Mouse (Mus musculus): ENCODE measurements around the gene Thtpa. TPM values are rescaled to one million over a fixed set of nuclear protein-coding genes. Genes with fewer than 3 reads are reported as not detected.

Gene Thtpa
- polyA plus RNA-seq, 2 experiments, result 2.6 to 4.3 TPM

DNA sequence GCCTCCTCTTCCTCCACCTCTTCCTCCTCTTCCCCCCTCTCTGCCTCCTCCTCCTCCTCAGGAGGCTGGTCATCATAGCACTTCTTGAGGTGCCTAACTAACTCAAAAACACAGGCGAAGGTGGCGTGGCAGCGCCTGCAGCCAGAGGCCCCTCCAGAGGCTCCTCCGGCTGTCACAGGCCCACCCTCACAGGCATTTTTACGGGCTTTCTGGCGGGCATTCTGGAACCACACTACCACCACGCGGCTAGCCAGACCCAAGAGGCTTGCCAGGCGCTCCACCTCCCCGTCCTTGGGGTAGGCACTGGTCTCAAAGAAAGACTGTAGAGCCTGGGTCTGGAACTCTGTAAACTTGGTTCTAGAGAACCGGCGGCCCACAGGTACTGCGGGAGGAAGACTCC lies 29.2 kb upstream of the Thtpa start:
- H3K9ac ChIP-seq (replicated peaks), result no peak overlapping the region
- DNase-seq (ENCODE audit: low read depth in 3 of 3, low spot score in 3 of 3) (no peak), ATAC-seq (ENCODE audit: insufficient read depth) (no peak)
- no peaks in the 10 kb centered on the region; the same call in 1 of the 2 replicates for H3K36me3 ChIP-seq (replicated peaks; ENCODE audit: control insufficient read depth, insufficient read depth, low read depth)
- peaks cover 14 to 15% of the 10 kb centered on the region in 2 experiments for H3K4me1 ChIP-seq (replicated peaks; ENCODE audit: control insufficient read depth in 2 of 2, insufficient read depth in 2 of 2, low read length in 1 of 2)
- no peaks in the 10 kb centered on the region for H3K9me3 ChIP-seq (ENCODE audit: control insufficient read depth, low read length)
- no peak overlapping the region for H3K27ac ChIP-seq
- no peak for TF ChIP-seq EP300 (IDR thresholded peaks at IDR 0.05; ENCODE audit: low read depth)
- TF ChIP-seq CTCF (IDR thresholded peaks at IDR 0.05; ENCODE audit: low read depth), result no peak
- H3K4me3 ChIP-seq (ENCODE audit: insufficient read depth in 1 of 2, low read depth in 2 of 2, low read length in 2 of 2), result no peak overlapping the region
- 82% methylated on average over 13 of the region's 13 CpGs for WGBS (ENCODE audit: insufficient replicate concordance)
- no peaks in the 10 kb centered on the region for H3K27me3 ChIP-seq (ENCODE audit: control insufficient read depth, insufficient read depth, low read length)
- H3K4me2 ChIP-seq (ENCODE audit: low read depth), result 0 out of 2 replicates have a peak overlapping the region, but pooled peaks have one; percentile 4

DNA sequence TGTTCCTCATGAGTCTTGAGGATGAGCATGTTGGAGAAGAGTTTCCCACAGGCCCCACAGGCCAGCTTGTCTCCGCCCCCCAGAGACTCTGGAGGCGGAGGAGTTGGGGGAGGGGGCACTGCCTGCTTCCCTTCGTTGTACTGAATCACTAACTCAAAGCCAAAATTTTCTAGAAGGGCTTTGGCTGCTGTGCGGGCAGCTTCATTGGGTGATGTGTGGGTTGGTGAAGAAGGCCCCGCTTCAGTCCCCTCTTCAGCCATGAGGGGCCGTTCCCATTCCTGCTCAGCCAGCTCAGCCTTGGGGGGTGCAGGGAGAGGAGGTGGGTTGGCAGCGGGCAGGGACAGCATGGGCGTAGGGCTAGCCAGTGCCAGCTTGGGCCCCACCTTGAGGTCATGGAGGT lies 28.5 kb upstream of the Thtpa start:
- DNase-seq (ENCODE audit: low read depth in 3 of 3, low spot score in 3 of 3), result no peak
- no peaks in the 10 kb centered on the region for H3K27me3 ChIP-seq (ENCODE audit: control insufficient read depth, insufficient read depth, low read length)
- H3K9ac ChIP-seq (replicated peaks), result no peak overlapping the region
- no peak overlapping the region for H3K4me2 ChIP-seq (ENCODE audit: low read depth)
- no peak for ATAC-seq (ENCODE audit: insufficient read depth)
- H3K4me3 ChIP-seq (ENCODE audit: insufficient read depth in 1 of 2, low read depth in 2 of 2, low read length in 2 of 2), result no peak overlapping the region
- no peak overlapping the region for H3K27ac ChIP-seq
- no peaks in the 10 kb centered on the region for H3K9me3 ChIP-seq (ENCODE audit: control insufficient read depth, low read length)
- H3K4me1 ChIP-seq (replicated peaks; ENCODE audit: control insufficient read depth in 2 of 2, insufficient read depth in 2 of 2, low read length in 1 of 2), result peaks cover 13 to 14% of the 10 kb centered on the region in 2 experiments
- 86% methylated on average over 8 of the region's 8 CpGs for WGBS (ENCODE audit: insufficient replicate concordance)
- TF ChIP-seq EP300 (IDR thresholded peaks at IDR 0.05; ENCODE audit: low read depth) (no peak), CTCF (IDR thresholded peaks at IDR 0.05; ENCODE audit: low read depth) (no peak)
- H3K36me3 ChIP-seq (replicated peaks; ENCODE audit: control insufficient read depth, insufficient read depth, low read depth), result no peaks in the 10 kb centered on the region; the same call in 1 of the 2 replicates

DNA sequence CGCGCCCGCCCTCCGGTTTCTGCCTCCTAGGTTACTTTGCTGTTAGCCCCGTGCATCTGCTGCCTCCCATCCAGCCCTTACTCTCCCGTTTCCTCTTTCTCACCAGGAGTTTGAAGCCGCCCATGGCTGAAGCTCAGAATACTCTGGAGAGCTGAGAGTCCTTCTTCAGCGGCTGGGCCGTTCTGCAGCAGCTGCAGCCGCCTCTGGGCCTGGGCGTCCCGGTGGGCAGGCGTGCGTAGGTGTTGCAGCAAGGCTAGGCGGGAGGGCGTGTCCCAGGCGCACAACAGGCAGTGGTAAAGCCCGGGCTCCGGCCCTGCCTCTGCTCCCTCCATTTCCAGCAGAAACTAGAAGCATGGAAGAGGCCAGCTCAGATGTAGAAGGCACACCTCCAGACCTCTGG lies 22.8 kb upstream of the Thtpa start:
- ATAC-seq (ENCODE audit: insufficient read depth) (no peak), DNase-seq (ENCODE audit: low read depth in 3 of 3, low spot score in 3 of 3) (no peak)
- H3K4me1 ChIP-seq (replicated peaks; ENCODE audit: control insufficient read depth in 2 of 2, insufficient read depth in 2 of 2, low read length in 1 of 2), result no peaks in the 10 kb centered on the region
- no peaks in the 10 kb centered on the region for H3K9me3 ChIP-seq (ENCODE audit: control insufficient read depth, low read length)
- WGBS (ENCODE audit: insufficient replicate concordance), result 34% methylated on average over 19 of the region's 19 CpGs
- H3K4me2 ChIP-seq (ENCODE audit: low read depth), result no peak overlapping the region
- no peak overlapping the region for H3K9ac ChIP-seq (replicated peaks)
- no peak for TF ChIP-seq CTCF (IDR thresholded peaks at IDR 0.05; ENCODE audit: low read depth)
- no peak for TF ChIP-seq EP300 (IDR thresholded peaks at IDR 0.05; ENCODE audit: low read depth)
- H3K27ac ChIP-seq, result no peak overlapping the region
- no peaks in the 10 kb centered on the region; the same call in 1 of the 2 replicates for H3K36me3 ChIP-seq (replicated peaks; ENCODE audit: control insufficient read depth, insufficient read depth, low read depth)
- H3K27me3 ChIP-seq (ENCODE audit: control insufficient read depth, insufficient read depth, low read length), result no peaks in the 10 kb centered on the region; the same call in 1 of the 2 replicates
- no peak overlapping the region for H3K4me3 ChIP-seq (ENCODE audit: insufficient read depth in 1 of 2, low read depth in 2 of 2, low read length in 2 of 2)

DNA sequence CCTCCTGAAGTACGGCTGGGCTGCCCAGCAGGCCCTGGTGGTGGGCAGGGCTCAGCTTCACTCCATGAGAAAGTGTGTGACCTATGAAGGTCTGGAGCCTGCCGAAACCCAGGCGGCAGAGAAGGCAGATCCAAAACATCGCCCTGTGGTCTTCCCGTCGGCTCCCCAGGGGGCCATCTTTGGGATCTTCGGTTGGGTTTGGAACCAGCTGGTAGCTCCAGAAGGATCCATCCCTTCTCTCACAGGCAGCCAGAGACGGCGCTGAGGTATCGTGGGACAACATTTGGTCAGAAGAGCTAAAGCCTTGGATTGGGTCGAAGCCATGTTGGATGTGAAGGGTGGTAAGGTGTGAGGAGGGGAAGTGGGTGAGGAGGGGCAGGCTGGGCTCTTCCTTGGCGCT lies 20.2 kb upstream of the Thtpa start:
- TF ChIP-seq EP300 (IDR thresholded peaks at IDR 0.05; ENCODE audit: low read depth) (no peak), CTCF (IDR thresholded peaks at IDR 0.05; ENCODE audit: low read depth) (no peak)
- Histone ChIP-seq H3K27me3 (ENCODE audit: control insufficient read depth, insufficient read depth, low read length) (peaks cover 14% of the 10 kb centered on the region), H3K4me1 (replicated peaks; ENCODE audit: control insufficient read depth in 2 of 2, insufficient read depth in 2 of 2, low read length in 1 of 2) (peaks cover 7 to 10% of the 10 kb centered on the region in 2 experiments), H3K9me3 (ENCODE audit: control insufficient read depth, low read length) (no peaks in the 10 kb centered on the region), H3K4me3 (ENCODE audit: insufficient read depth in 1 of 2, low read depth in 2 of 2, low read length in 2 of 2) (no peak overlapping the region), H3K27ac (no peak overlapping the region), H3K36me3 (replicated peaks; ENCODE audit: control insufficient read depth, insufficient read depth, low read depth) (no peaks in the 10 kb centered on the region; the same call in 1 of the 2 replicates), H3K4me2 (ENCODE audit: low read depth) (no peak overlapping the region), H3K9ac (replicated peaks) (no peak overlapping the region)
- no peak for ATAC-seq (ENCODE audit: insufficient read depth)
- DNase-seq (ENCODE audit: low read depth in 3 of 3, low spot score in 3 of 3), result no peak
- WGBS (ENCODE audit: insufficient replicate concordance), result 83% methylated on average over 12 of the region's 12 CpGs

DNA sequence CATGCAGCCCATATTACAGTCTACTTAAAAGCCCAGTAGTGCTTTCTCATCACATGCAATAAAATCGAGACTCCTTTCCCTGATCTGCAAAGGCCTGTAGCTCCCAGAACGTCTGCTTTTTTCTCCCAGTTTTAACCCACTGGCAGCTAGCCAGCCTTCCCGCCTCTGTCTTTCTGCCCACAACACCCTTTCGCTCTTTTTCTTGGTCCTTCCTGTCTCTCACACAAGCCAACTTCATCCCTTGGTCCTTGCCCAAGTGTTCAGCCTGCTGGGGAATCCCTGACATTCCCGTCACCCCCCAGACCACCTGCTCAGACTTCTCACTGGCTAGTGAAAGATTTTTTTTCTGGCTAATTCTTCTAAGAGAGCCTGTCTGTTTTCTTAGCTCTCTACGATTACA lies 18.4 kb upstream of the Thtpa start:
- Histone ChIP-seq H3K9ac (replicated peaks) (no peak overlapping the region), H3K9me3 (ENCODE audit: control insufficient read depth, low read length) (no peaks in the 10 kb centered on the region), H3K36me3 (replicated peaks; ENCODE audit: control insufficient read depth, insufficient read depth, low read depth) (no peaks in the 10 kb centered on the region; the same call in 1 of the 2 replicates), H3K4me2 (ENCODE audit: low read depth) (no peak overlapping the region), H3K4me3 (ENCODE audit: insufficient read depth in 1 of 2, low read depth in 2 of 2, low read length in 2 of 2) (no peak overlapping the region), H3K27ac (no peak overlapping the region), H3K4me1 (replicated peaks; ENCODE audit: control insufficient read depth in 2 of 2, insufficient read depth in 2 of 2, low read length in 1 of 2) (peaks cover 7 to 10% of the 10 kb centered on the region in 2 experiments), H3K27me3 (ENCODE audit: control insufficient read depth, insufficient read depth, low read length) (peaks cover 14% of the 10 kb centered on the region)
- DNase-seq (ENCODE audit: low read depth in 3 of 3, low spot score in 3 of 3) (no peak), ATAC-seq (ENCODE audit: insufficient read depth) (no peak)
- WGBS (ENCODE audit: insufficient replicate concordance), result 56% methylated on average over 6 of the region's 6 CpGs
- TF ChIP-seq EP300 (IDR thresholded peaks at IDR 0.05; ENCODE audit: low read depth) (no peak), CTCF (IDR thresholded peaks at IDR 0.05; ENCODE audit: low read depth) (no peak)

All from liver, embryonic 14.5 days (tissue).